Mouse (Mus musculus) hindbrain, embryonic 13.5 days (tissue): ENCODE measurements around the gene Pkmyt1. TPM values are rescaled to one million over a fixed set of nuclear protein-coding genes. Genes with fewer than 3 reads are reported as not detected.

Source experiments
- ATAC-seq: fragments of 200-750 bp; cut with Nextera tagmentation; 2 replicates; pipeline ENCODE4 v1.8.0; 2017; ENCODE audit warnings: moderate TSS enrichment; ENCODE audit not compliant: low FRiP score
- H3K27ac ChIP-seq: fragments of 300-500 bp; sonication (generic); 2 replicates; pipeline ENCODE4 v1.5.1; 2015; ENCODE audit warnings: inconsistent platforms, mild to moderate bottlenecking, moderate library complexity
- H3K27me3 ChIP-seq: fragments of 300-500 bp; sonication (generic); 2 replicates; pipeline ENCODE4 v1.6.1; 2015; ENCODE audit warnings: mild to moderate bottlenecking, inconsistent platforms
- H3K36me3 ChIP-seq: fragments of 300-500 bp; sonication (generic); 2 replicates; pipeline ENCODE4 v1.6.1; 2015; ENCODE audit warnings: mild to moderate bottlenecking, inconsistent platforms
- H3K4me1 ChIP-seq: fragments of 300-500 bp; sonication (generic); replicated peaks from 2 replicates; pipeline ENCODE4 v1.6.1; 2015; ENCODE audit warnings: inconsistent platforms
- H3K4me2 ChIP-seq: fragments of 300-500 bp; sonication (generic); 2 replicates; pipeline ENCODE4 v1.6.1; 2015; ENCODE audit warnings: inconsistent platforms, mild to moderate bottlenecking, moderate library complexity
- H3K4me3 ChIP-seq: fragments of 300-500 bp; sonication (generic); 2 replicates; pipeline ENCODE4 v1.5.1; 2015; ENCODE audit warnings: mild to moderate bottlenecking, inconsistent platforms
- H3K9ac ChIP-seq: fragments of 300-500 bp; sonication (generic); 2 replicates; pipeline ENCODE4 v1.6.1; 2015; ENCODE audit warnings: mild to moderate bottlenecking, inconsistent platforms
- H3K9me3 ChIP-seq: fragments of 300-500 bp; sonication (generic); 2 replicates; pipeline ENCODE4 v1.6.1; 2016; ENCODE audit warnings: inconsistent platforms
- WGBS: fragments of 180-500 bp; shearing (Covaris S2); methylation state at CpG from one replicate; pipeline ENCODE4 v1.1.7; 2015; 5-methylcytosine and 5-hydroxymethylcytosine counted together
- polyA plus RNA-seq: library from polyadenylated mRNA; unstranded; fragments of >200 nt; fragmentation: Nextera tagmentation; extraction: Ambion mirVana; gene quantifications from 2 replicates; pipeline ENCODE4 v1.2.1, GENCODE M21; 2015

Pkmyt1 gene
- polyA plus RNA-seq, 1 experiment from 2014 or later = 18.0 TPM

DNA sequence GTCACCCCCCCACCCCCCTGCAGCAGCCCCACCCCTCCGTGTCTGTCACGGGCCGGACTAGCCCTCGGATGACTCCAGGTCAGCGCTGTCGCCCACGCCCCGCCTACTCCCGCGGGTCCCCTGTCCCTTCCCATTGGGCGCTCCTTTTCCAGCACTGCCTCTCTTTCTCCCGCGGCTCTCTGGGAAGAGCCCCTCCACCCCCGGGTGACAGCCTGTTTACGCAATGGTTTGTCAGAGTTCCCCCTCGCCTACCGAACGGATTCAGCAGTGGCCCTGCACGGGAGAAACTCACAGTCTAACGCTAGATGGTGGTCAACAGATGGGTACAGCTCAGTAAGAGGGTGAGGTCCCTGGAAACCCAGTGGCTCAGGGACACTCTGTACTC, 614 bp downstream of the Pkmyt1 start:
- Histone ChIP-seq H3K9ac (peak overlapping the region; percentile 79), H3K4me2 (peak overlapping the region; percentile 91), H3K9me3 (no peaks in the 10 kb centered on the region), H3K27ac (peak overlapping the region; percentile 73; the same call in 1 of the 2 replicates), H3K4me1 (peaks cover 16% of the 10 kb centered on the region), H3K4me3 (peak overlapping the region; percentile 78), H3K36me3 (no peaks in the 10 kb centered on the region), H3K27me3 (0 out of 2 replicates have a peak, but pooled peaks cover 5% of the 10 kb centered on the region)
- WGBS = 1% methylated on average over 20 of the region's 20 CpGs
- ATAC-seq = peak; percentile 85

DNA sequence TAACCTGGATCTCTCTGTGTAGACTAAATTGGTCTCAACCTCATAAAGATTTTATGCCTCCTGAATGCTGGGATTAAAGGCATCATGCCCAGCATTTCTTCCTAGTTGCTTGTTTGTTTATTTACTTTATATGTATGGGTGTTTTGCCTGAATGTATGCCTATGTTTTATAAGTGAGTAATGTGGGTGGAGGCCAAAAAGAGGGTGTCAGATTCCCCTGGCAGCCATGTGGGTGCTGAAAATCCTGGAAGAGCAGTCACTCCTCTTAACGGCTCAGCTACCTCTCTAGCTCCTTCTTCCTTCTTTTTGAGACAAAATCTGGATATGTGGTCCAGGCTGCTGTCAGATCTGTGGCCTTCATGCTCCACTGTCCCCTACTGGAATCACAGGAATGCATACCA, 4.3 kb downstream of the Pkmyt1 start:
- Histone ChIP-seq H3K4me1 (peaks cover 15% of the 10 kb centered on the region), H3K9ac (no peak overlapping the region), H3K27me3 (no peaks in the 10 kb centered on the region), H3K27ac (no peak overlapping the region), H3K4me3 (no peak overlapping the region), H3K9me3 (no peaks in the 10 kb centered on the region), H3K36me3 (peaks cover 8% of the 10 kb centered on the region), H3K4me2 (no peak overlapping the region)
- ATAC-seq = no peak
- WGBS = 74% methylated on average over 1 of the region's 1 CpGs

DNA sequence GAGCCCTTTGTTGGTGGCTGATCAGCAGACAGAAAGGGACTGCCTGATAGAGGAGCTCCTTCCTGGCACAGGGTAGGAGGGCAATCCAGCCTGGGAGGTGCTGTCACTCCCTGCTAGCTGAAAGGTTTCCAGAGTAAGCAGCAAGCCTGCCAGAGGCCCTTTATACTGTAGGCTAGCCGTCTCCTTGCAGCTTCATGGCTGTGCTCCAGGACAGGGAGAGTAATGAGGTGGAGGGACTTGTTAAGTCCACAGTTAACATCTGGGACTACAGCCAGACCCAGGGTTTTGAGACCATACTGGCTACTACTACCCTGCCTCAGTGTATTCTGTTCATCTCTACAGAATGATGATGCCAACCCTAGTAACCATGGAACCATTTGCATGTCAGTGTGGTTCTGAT, 8.2 kb downstream of the Pkmyt1 start:
- WGBS = 75% methylated on average over 1 of the region's 1 CpGs
- ATAC-seq = no peak
- H3K27ac ChIP-seq = no peak overlapping the region

DNA sequence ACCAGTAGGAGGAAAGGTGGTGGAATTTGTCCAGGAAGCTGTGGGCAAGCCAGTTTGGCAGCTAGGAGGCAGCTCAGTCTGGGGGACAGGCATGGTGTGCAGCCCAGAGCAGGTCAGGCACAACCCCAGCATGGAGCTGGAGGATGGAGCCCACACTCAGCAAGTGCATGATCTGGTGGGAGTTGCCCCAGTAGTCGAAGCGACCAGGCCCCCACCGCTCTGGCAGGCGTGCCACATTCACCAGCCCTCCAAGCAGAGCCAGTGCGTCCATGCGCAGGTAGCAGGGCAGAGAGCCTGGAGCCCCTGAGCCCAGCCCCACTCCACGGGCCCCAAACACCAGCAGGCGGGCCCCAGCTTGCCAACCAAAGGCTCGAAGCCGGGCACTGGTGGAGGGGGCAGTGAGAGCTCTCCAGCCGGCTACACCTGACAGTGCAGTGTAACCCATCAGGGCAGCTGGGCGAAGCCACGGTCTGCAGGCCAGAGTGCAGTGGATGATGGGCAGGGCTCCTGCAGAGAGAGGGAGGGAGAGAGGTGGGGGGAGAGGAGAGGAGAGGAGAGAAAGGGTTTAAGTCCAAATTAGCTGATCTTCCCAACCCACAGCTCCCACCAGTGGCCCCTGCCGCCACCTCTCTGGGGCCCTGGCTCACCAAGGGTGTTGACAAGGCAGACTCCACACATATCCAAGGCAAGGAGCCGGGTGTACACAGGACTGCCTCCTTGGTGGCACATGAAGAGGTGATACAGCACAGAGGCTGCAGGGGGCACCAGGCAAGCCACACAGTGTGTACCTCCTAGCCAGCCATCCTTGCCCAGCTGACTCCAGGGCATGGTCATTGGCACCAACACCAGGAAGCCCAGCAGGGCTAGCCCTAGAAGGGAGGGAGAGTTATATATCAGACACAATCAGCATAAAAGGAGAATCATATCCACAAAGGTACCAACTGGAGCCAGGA, 11.6 kb downstream of the Pkmyt1 start:
- H3K9ac ChIP-seq = peak overlapping the region; percentile 58
- no peak for ATAC-seq
- WGBS = 66% methylated on average over 15 of the region's 15 CpGs
- peak overlapping the region; percentile 88 for H3K4me2 ChIP-seq
- peaks cover 31% of the 10 kb centered on the region for H3K36me3 ChIP-seq
- H3K4me1 ChIP-seq = peaks cover 38% of the 10 kb centered on the region
- no peaks in the 10 kb centered on the region for H3K9me3 ChIP-seq
- H3K27me3 ChIP-seq = peaks cover 23% of the 10 kb centered on the region
- peak overlapping the region; percentile 76; the same call in 1 of the 2 replicates for H3K4me3 ChIP-seq
- H3K27ac ChIP-seq = no peak overlapping the region

More for the DNA sequence above, 8.2 kb downstream of the Pkmyt1 start:
- Histone ChIP-seq H3K36me3 (peaks cover 31% of the 10 kb centered on the region), H3K9ac (no peak overlapping the region), H3K4me3 (no peak overlapping the region), H3K9me3 (no peaks in the 10 kb centered on the region), H3K4me1 (peaks cover 21% of the 10 kb centered on the region), H3K27me3 (no peaks in the 10 kb centered on the region), H3K4me2 (no peak overlapping the region)

DNA sequence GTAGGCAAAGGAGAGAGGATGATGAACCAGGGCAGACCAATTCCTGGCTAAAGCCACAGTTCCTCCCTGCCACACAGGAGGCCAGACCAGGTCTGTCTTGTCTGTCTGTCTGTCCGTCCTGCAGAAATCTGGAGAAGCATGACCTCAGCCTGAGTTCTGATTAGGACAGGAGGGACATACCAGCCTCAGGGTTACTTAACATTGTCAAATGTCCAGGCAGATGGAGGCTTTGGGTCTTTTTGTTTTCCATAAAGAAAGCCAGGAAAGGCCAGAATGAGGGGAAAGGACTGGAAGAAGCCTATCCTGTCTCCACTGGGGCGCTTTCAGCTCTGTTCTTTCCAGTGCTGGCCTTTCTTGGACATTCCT, 12.7 kb downstream of the Pkmyt1 start:
- H3K27ac ChIP-seq = peak overlapping the region; percentile 90
- peak overlapping the region; percentile 90 for H3K9ac ChIP-seq
- 27% methylated on average over 2 of the region's 2 CpGs for WGBS
- H3K4me1 ChIP-seq = peaks cover 41% of the 10 kb centered on the region
- H3K4me2 ChIP-seq = peak overlapping the region; percentile 88
- H3K36me3 ChIP-seq = peaks cover 31% of the 10 kb centered on the region
- no peak for ATAC-seq
- H3K9me3 ChIP-seq = no peaks in the 10 kb centered on the region
- H3K27me3 ChIP-seq = peaks cover 33% of the 10 kb centered on the region
- H3K4me3 ChIP-seq = peak overlapping the region; percentile 76

DNA sequence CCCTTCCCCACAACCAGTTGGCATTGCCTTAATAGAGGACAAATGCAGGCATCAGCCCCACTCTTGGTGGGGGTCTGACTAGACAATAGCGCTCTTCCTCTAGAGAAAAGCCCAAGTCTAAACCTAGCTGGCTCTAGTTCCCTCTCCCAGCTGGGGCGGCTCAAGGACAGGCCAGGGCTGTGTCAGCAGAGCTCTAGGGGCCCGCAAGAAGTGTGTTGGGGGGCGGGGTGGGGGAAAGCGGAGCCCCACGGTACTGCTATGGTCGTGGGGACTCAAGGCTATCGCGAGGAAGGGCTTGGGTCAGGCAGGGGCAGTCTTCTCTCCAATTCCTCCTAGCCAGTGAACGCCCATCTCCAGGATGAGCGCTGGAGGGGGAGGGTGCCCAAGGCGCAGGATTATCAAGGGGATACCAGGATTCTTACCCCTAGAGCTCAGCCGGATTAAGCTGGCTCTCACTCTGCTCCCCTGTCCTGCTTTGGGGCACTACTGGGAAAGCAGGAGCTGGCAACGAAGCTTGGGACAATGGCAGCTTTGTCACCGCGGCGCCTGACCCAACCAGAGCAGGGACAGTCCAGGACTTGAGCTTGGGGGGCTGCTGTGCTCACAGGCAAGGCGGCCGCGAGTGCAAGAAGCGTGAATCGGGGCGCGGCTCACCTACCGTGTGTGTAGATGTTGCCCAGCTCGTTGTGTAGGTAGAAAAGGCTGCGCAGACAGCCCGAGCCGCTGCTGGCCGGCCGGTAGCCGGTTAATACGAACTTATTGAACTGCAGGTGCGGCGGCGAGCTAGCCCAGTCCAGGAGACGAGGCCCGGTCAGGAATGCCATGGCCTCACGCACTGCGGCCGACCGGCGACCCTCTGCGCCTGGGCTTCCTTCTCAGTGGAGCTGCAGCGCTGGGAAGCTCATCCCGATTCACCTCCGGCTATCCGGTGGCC, 13.3 kb downstream of the Pkmyt1 start:
- peak overlapping the region; percentile 90 for H3K27ac ChIP-seq
- ATAC-seq = peak; percentile 35
- no peaks in the 10 kb centered on the region for H3K9me3 ChIP-seq
- H3K27me3 ChIP-seq = peaks cover 40% of the 10 kb centered on the region
- H3K4me1 ChIP-seq = peaks cover 41% of the 10 kb centered on the region
- H3K4me3 ChIP-seq = peak overlapping the region; percentile 76
- WGBS = under 1% methylated on average over 48 of the region's 48 CpGs
- peaks cover 31% of the 10 kb centered on the region for H3K36me3 ChIP-seq
- peak overlapping the region; percentile 90 for H3K9ac ChIP-seq
- H3K4me2 ChIP-seq = peak overlapping the region; percentile 88

DNA sequence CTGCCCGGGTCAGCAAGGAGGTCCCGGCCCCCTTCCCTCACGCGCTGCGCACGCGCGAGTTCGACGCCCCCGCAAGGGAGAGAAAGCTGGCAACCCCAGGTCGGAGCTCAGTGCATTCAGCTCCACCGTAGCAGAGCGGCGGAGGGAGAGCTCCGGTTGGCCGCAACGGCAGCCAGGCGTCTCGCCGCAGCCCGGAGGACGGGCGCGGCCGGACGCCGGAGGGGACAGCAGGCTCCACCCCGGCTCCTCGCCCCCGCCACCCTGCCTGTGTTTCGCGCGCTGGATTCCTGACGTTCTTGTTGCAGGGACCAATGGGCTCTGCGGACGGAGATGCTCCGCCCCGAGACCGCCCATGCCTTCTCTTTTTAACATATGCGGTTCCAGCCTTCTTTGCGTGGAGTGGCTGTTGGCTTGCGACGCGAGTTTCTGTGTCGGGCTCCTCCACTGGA, 14.0 kb downstream of the Pkmyt1 start:
- Histone ChIP-seq H3K27ac (peak overlapping the region; percentile 90), H3K27me3 (peaks cover 47% of the 10 kb centered on the region), H3K4me1 (peaks cover 48% of the 10 kb centered on the region), H3K36me3 (peaks cover 26% of the 10 kb centered on the region), H3K9ac (peak overlapping the region; percentile 90), H3K9me3 (no peaks in the 10 kb centered on the region), H3K4me2 (peak overlapping the region; percentile 88), H3K4me3 (peak overlapping the region; percentile 76)
- peak; percentile 84 for ATAC-seq
- under 1% methylated on average over 45 of the region's 46 CpGs for WGBS

DNA sequence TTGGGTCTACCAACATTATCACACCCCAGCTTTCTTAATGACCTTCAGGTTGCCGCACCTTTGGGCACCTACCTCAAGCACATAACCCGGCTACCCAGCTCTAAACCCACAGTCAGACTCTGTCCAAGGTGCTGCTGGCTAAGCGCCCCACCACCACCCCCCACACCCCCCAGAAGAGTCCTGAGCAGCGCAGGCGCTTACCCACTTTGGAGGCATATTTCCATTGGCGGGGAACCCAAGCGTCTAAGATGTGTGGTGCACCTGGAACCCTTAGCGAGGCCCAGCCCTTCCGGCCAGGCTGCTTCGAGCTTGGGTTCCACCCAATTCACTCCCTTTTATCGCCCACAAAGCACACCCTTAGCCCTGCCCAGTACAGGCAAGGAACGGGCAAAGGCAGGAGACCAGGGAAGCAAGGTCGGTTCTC, 14.5 kb downstream of the Pkmyt1 start, which contains the start of gene Paqr4:
Gene Paqr4 (minus strand): TSS at position 270 of the 424 bp plus-strand sequence.
- 5% methylated on average over 13 of the region's 13 CpGs for WGBS
- Histone ChIP-seq H3K27me3 (peaks cover 51% of the 10 kb centered on the region), H3K4me2 (peak within 1 kb of the TSS; percentile 88), H3K4me3 (peak within 1 kb of the TSS; percentile 76), H3K36me3 (peaks cover 22% of the 10 kb centered on the region), H3K4me1 (peaks cover 53% of the 10 kb centered on the region), H3K9ac (peak within 1 kb of the TSS; percentile 90), H3K9me3 (no peaks in the 10 kb centered on the region), H3K27ac (peak within 1 kb of the TSS; percentile 90)
- ATAC-seq = no peak; the same call in none of the 2 replicates

DNA sequence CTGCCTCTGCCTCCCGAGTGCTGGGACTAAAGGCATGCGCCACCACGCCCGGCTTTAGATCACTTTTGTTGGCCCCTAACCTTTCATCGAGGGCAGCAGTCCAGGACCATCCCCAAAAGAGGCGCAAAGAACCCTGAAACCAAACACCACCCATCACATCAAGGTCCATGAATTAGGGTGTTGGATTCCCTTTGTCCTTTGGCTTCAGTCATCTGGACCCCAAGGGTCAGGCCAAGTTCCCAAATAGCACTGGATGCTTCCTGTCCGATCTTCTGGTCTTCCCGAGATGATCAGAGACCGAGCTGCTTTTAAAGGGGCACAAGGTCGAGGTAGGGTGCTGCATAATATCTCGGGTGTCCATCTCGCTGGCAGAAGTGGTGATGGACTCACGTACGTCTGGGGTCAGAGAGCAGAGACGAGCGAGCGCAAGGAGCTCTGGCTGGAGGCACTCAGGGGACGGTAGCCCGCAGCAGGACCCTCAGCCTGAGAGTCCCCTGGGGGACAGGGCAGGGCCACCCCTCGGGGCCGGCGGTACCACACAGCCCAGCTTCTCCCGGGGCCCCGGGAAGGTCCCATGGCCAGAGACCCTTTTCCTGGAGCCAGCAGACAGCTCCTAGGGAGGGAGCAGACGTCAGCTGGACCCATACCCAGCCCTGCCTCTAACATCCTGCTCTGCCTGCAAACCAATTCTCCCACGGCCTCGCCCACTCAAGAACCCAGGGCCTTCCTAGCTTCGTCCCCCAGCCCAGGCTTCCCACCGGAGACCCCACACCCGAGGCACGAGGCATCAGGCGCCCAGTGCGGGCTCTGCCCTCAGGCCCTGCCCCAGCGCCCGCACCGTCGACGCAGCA, 15.4 kb downstream of the Pkmyt1 start:
- no peak overlapping the region for H3K27ac ChIP-seq
- no peak for ATAC-seq
- H3K4me2 ChIP-seq = peak overlapping the region; percentile 47
- peaks cover 61% of the 10 kb centered on the region for H3K4me1 ChIP-seq
- H3K27me3 ChIP-seq = peaks cover 61% of the 10 kb centered on the region
- peak overlapping the region; percentile 31 for H3K4me3 ChIP-seq
- H3K36me3 ChIP-seq = peaks cover 12% of the 10 kb centered on the region
- H3K9ac ChIP-seq = peak overlapping the region; percentile 35; the same call in 1 of the 2 replicates
- WGBS = 48% methylated on average over 38 of the region's 38 CpGs
- H3K9me3 ChIP-seq = no peaks in the 10 kb centered on the region

DNA sequence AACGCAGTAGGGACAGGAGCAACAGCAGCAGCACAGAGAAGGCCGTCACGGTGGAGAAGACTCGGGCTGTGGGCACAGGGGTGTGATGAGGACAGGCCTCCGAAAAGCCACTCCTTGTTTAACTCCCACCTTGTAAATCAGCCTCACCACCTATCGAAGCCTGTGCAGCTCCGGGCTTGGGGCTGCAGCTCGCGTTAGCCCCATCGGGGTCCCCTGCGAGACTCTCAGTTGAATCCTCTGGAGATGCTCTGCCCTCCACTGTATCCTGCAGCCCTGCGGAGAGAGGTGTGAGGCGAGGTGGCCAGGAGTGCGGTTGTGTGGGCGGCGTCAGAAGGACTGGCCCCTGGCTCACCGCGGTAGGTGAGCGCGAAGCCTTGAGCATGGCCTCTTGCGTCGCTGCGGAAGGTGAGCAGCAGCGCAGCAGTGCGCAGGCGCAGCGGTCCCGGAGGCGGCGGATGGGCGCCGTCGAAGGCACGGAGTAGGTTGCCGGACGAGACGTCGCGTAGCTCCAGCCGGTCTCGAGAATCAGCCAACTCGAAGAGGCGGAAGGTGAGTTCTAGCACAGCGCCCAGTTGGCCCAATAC, 16.2 kb downstream of the Pkmyt1 start:
- Histone ChIP-seq H3K9ac (peak overlapping the region; percentile 35; the same call in 1 of the 2 replicates), H3K4me3 (peak overlapping the region; percentile 31), H3K9me3 (no peaks in the 10 kb centered on the region), H3K4me1 (peaks cover 61% of the 10 kb centered on the region), H3K4me2 (peak overlapping the region; percentile 47), H3K27me3 (peaks cover 68% of the 10 kb centered on the region), H3K36me3 (peaks cover 5% of the 10 kb centered on the region), H3K27ac (no peak overlapping the region)
- ATAC-seq = no peak
- WGBS = 8% methylated on average over 44 of the region's 44 CpGs

DNA sequence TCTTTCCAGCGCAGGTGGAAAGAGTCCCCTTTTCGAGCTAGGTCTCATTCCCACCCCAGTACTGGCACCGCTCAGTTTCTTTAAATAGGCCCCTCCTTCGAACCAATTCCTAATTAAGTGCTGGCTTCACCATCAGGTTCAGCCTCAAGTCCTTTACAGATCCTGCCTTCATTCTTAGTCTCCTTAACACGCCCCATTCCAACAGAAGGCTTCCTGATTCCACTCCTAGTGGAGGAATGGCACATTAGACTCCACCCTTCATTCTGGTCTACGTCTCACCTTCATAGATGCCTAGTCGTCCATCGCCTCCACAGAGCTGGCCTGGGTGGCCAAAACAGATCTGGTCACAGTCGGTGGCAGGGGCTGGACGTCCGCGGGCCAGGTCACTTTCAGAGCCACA, 16.8 kb downstream of the Pkmyt1 start:
- Histone ChIP-seq H3K27me3 (peaks cover 75% of the 10 kb centered on the region), H3K9ac (no peak overlapping the region), H3K36me3 (no peaks in the 10 kb centered on the region), H3K4me3 (peak overlapping the region; percentile 31; the same call in 1 of the 2 replicates), H3K9me3 (no peaks in the 10 kb centered on the region), H3K4me1 (peaks cover 54% of the 10 kb centered on the region), H3K4me2 (no peak overlapping the region), H3K27ac (no peak overlapping the region)
- no peak for ATAC-seq
- WGBS = 63% methylated on average over 12 of the region's 12 CpGs
